Comparison of ENCODE assay signal across 11 mouse cellular contexts in genomic region chr14:93545575-93545974, GRCm38 (mm10).
"Had no signal": no experiment of that assay in that cellular context is flagged by ENCODE, and none has a peak within 500 bp of the region (broad histone marks: within the 10 kb centered on the region; RNA-seq: fewer than 3 reads in every experiment).

No protein-coding gene starts in this region.

- H3K9ac ChIP-seq: limb, embryonic 15.5 days; liver, embryonic 13.5 days; midbrain, embryonic 12.5 days; neural tube, embryonic 13.5 days had no signal

- H3K27me3 ChIP-seq: limb, embryonic 15.5 days; liver, embryonic 13.5 days; midbrain, embryonic 12.5 days; neural tube, embryonic 13.5 days had no signal

- ATAC-seq: midbrain, embryonic 16.5 days had no signal

- H3K4me3 ChIP-seq: limb, embryonic 15.5 days; liver, embryonic 13.5 days; midbrain, embryonic 12.5 days; neural tube, embryonic 13.5 days had no signal

- H3K4me1 ChIP-seq: limb, embryonic 15.5 days; liver, embryonic 13.5 days; midbrain, embryonic 12.5 days; neural tube, embryonic 13.5 days had no signal

- H3K36me3 ChIP-seq: limb, embryonic 15.5 days; liver, embryonic 13.5 days; midbrain, embryonic 12.5 days; neural tube, embryonic 13.5 days had no signal

- DNase-seq: kidney, adult 18-20 months; kidney, postnatal 10 days; liver, embryonic 13.5 days; lung, adult 18-20 months; retina, postnatal 1 day; right cerebral cortex, postnatal 14 days; thymus, postnatal 14 days had no signal

- H3K9me3 ChIP-seq: limb, embryonic 15.5 days; liver, embryonic 13.5 days; midbrain, embryonic 12.5 days; neural tube, embryonic 13.5 days had no signal

- H3K27ac ChIP-seq: limb, embryonic 15.5 days; liver, embryonic 13.5 days; midbrain, embryonic 12.5 days; neural tube, embryonic 13.5 days had no signal

- H3K4me2 ChIP-seq: limb, embryonic 15.5 days; liver, embryonic 13.5 days; midbrain, embryonic 12.5 days; neural tube, embryonic 13.5 days had no signal
